Mouse (Mus musculus) intestine, embryonic 14.5 days (tissue): ENCODE results near the gene Sowahb. TPM values are rescaled to one million over a fixed set of nuclear protein-coding genes. Genes with fewer than 3 reads are reported as not detected.

Source experiments
- ATAC-seq: fragments of 200-750 bp; cut with Nextera tagmentation; replicated peaks from 2 replicates; pipeline ENCODE4 v1.8.0; 2017; ENCODE audit warnings: low read depth, moderate number of reproducible peaks, moderate TSS enrichment, moderate library complexity; ENCODE audit not compliant: low FRiP score, low TSS enrichment
- DNase-seq: peaks from one replicate; pipeline ENCODE4 v3.0.0-alpha.2; 2018; ENCODE audit warnings: low spot score
- H3K27ac ChIP-seq: fragments of 300-500 bp; sonication (generic); 2 replicates; pipeline ENCODE4 v1.5.1; 2014; ENCODE audit warnings: low read depth, mild to moderate bottlenecking, control low read depth
- H3K27me3 ChIP-seq: fragments of 300-500 bp; sonication (generic); replicated peaks from 2 replicates; pipeline ENCODE4 v1.6.1; 2014; ENCODE audit warnings: low read length, control low read depth; ENCODE audit not compliant: control insufficient read depth, insufficient read depth
- H3K36me3 ChIP-seq: fragments of 300-500 bp; sonication (generic); 2 replicates; pipeline ENCODE4 v1.6.1; 2014; ENCODE audit warnings: low read length, control low read depth; ENCODE audit not compliant: control insufficient read depth, insufficient read depth
- H3K4me1 ChIP-seq: fragments of 300-500 bp; sonication (generic); replicated peaks from 2 replicates; pipeline ENCODE4 v1.6.1; 2014; ENCODE audit warnings: low read length, control low read depth, mixed read lengths; ENCODE audit not compliant: control insufficient read depth, insufficient read depth
- H3K4me2 ChIP-seq: fragments of 300-500 bp; sonication (generic); 2 replicates; pipeline ENCODE4 v1.6.1; 2014; ENCODE audit warnings: low read length
- H3K4me3 ChIP-seq: fragments of 300-500 bp; sonication (generic); 2 replicates; pipeline ENCODE4 v1.5.1; 2014; ENCODE audit warnings: low read depth, low read length, control low read depth, mixed read lengths
- H3K9ac ChIP-seq: fragments of 300-500 bp; sonication (generic); 2 replicates; pipeline ENCODE4 v1.6.1; 2014; ENCODE audit warnings: mild to moderate bottlenecking, low read length
- H3K9me3 ChIP-seq: fragments of 300-500 bp; sonication (generic); 2 replicates; pipeline ENCODE4 v1.6.1; 2016; ENCODE audit warnings: low read length, control low read depth; ENCODE audit not compliant: control insufficient read depth
- WGBS: fragments of 180-500 bp; shearing (Covaris S2); extraction: QIAGEN DNeasy Blood & Tissue Kit; methylation state at CpG from one replicate; pipeline ENCODE4 v1.1.7; 2014; 5-methylcytosine and 5-hydroxymethylcytosine counted together
- polyA plus RNA-seq: library from polyadenylated mRNA; unstranded; fragments of >200 nt; fragmentation: Nextera tagmentation; extraction: Ambion mirVana; gene quantifications from 2 replicates; pipeline ENCODE4 v1.2.1, GENCODE M21; 2014

The Sowahb gene
- 3.3 and 3.9 TPM in 2 replicates for polyA plus RNA-seq

- WGBS: under 1% methylated on average over 66 of the region's 68 CpGs
Measured at GRCm38 (mm10) chr5:93044584-93045370, at the start of gene Sowahb. Sowahb (minus strand) TSS chr5:93045022.

GRCm38 (mm10) chr5:93093638-93094527 is 49.1 kb upstream of the Sowahb start:
- peak overlapping the region; percentile 99 for H3K4me2 ChIP-seq
- peak overlapping the region; percentile 89 for H3K9ac ChIP-seq
- peaks cover 51% of the 10 kb centered on the region for H3K4me1 ChIP-seq
- under 1% methylated on average over 50 of the region's 50 CpGs for WGBS
- H3K27me3 ChIP-seq: no peaks in the 10 kb centered on the region
- peak; percentile 80 for DNase-seq
- 0 out of 2 replicates have a peak, but pooled peaks cover 5% of the 10 kb centered on the region for H3K36me3 ChIP-seq
- H3K27ac ChIP-seq: peak overlapping the region; percentile 91
- peak overlapping the region; percentile 81 for H3K4me3 ChIP-seq
- H3K9me3 ChIP-seq: no peaks in the 10 kb centered on the region
- peak; percentile 36; the same call in 1 of the 2 replicates for ATAC-seq

More at GRCm38 (mm10) chr5:93044584-93045370, at the start of gene Sowahb:
- Histone ChIP-seq H3K9me3 (no peaks in the 10 kb centered on the region), H3K4me2 (peak within 1 kb of the TSS; percentile 90), H3K4me1 (peaks cover 10% of the 10 kb centered on the region), H3K36me3 (no peaks in the 10 kb centered on the region), H3K27me3 (peaks cover 57% of the 10 kb centered on the region), H3K4me3 (peak within 1 kb of the TSS; percentile 45), H3K9ac (peak within 1 kb of the TSS; percentile 49), H3K27ac (no peak within 1 kb of the TSS)
- peak; percentile 92 for ATAC-seq
- DNase-seq: peak; percentile 83

- WGBS: under 1% methylated on average over 63 of the region's 63 CpGs
- H3K4me1 ChIP-seq: peaks cover 43% of the 10 kb centered on the region
- DNase-seq: peak; percentile 98
Measured at GRCm38 (mm10) chr5:93092857-93093622, 48.2 kb upstream of the Sowahb start, which contains the start of gene Sept11. Sept11 (plus strand) TSS chr5:93093437.

GRCm38 (mm10) chr5:93092147-93092781 is 47.4 kb upstream of the Sowahb start:
- ATAC-seq (peak; percentile 44), DNase-seq (peak; percentile 76)
- no peaks in the 10 kb centered on the region for H3K36me3 ChIP-seq
- peak overlapping the region; percentile 89 for H3K9ac ChIP-seq
- peaks cover 35% of the 10 kb centered on the region for H3K4me1 ChIP-seq
- H3K4me3 ChIP-seq: peak overlapping the region; percentile 81
- 5% methylated on average over 28 of the region's 28 CpGs for WGBS
- H3K27ac ChIP-seq: peak overlapping the region; percentile 91
- no peaks in the 10 kb centered on the region for H3K27me3 ChIP-seq
- no peaks in the 10 kb centered on the region for H3K9me3 ChIP-seq
- peak overlapping the region; percentile 99 for H3K4me2 ChIP-seq

More at GRCm38 (mm10) chr5:93092857-93093622, 48.2 kb upstream of the Sowahb start, which contains the start of gene Sept11:
- no peaks in the 10 kb centered on the region for H3K27me3 ChIP-seq
- H3K4me2 ChIP-seq: peak within 1 kb of the TSS; percentile 99
- H3K9me3 ChIP-seq: no peaks in the 10 kb centered on the region
- peak within 1 kb of the TSS; percentile 89 for H3K9ac ChIP-seq
- H3K27ac ChIP-seq: peak within 1 kb of the TSS; percentile 91
- ATAC-seq: peak; percentile 95
- peak within 1 kb of the TSS; percentile 81 for H3K4me3 ChIP-seq
- 0 out of 2 replicates have a peak, but pooled peaks cover under 1% of the 10 kb centered on the region for H3K36me3 ChIP-seq

- WGBS: 37% methylated on average over 3 of the region's 3 CpGs
- no peaks in the 10 kb centered on the region for H3K36me3 ChIP-seq
- H3K9ac ChIP-seq: no peak overlapping the region
- ATAC-seq: no peak
- H3K9me3 ChIP-seq: no peaks in the 10 kb centered on the region
- H3K4me2 ChIP-seq: peak overlapping the region; percentile 99
- peak overlapping the region; percentile 81; the same call in 1 of the 2 replicates for H3K4me3 ChIP-seq
- peaks cover 27% of the 10 kb centered on the region for H3K4me1 ChIP-seq
- no peak overlapping the region for H3K27ac ChIP-seq
- no peak for DNase-seq
- H3K27me3 ChIP-seq: no peaks in the 10 kb centered on the region
Measured at GRCm38 (mm10) chr5:93091266-93091665, 46.4 kb upstream of the Sowahb start.

GRCm38 (mm10) chr5:93085900-93086299 is 41.1 kb upstream of the Sowahb start:
- ATAC-seq: no peak
- H3K27me3 ChIP-seq: no peaks in the 10 kb centered on the region
- 86% methylated on average over 4 of the region's 4 CpGs for WGBS

GRCm38 (mm10) chr5:93085015-93085598 is 40.3 kb upstream of the Sowahb start:
- no peaks in the 10 kb centered on the region for H3K4me1 ChIP-seq
- H3K27ac ChIP-seq: no peak overlapping the region
- no peaks in the 10 kb centered on the region for H3K27me3 ChIP-seq
- DNase-seq (no peak), ATAC-seq (no peak)
- WGBS: 46% methylated on average over 4 of the region's 4 CpGs
- no peak overlapping the region for H3K4me3 ChIP-seq
- no peak overlapping the region for H3K9ac ChIP-seq
- H3K36me3 ChIP-seq: no peaks in the 10 kb centered on the region
- no peaks in the 10 kb centered on the region for H3K9me3 ChIP-seq
- no peak overlapping the region for H3K4me2 ChIP-seq

More at GRCm38 (mm10) chr5:93085900-93086299, 41.1 kb upstream of the Sowahb start:
- H3K4me1 ChIP-seq: peaks cover 1% of the 10 kb centered on the region
- no peak overlapping the region for H3K9ac ChIP-seq
- H3K4me2 ChIP-seq: no peak overlapping the region
- H3K9me3 ChIP-seq: no peaks in the 10 kb centered on the region
- H3K4me3 ChIP-seq: no peak overlapping the region
- no peak overlapping the region for H3K27ac ChIP-seq
- DNase-seq: no peak
- no peaks in the 10 kb centered on the region for H3K36me3 ChIP-seq
